Mouse (Mus musculus) gastrocnemius, postnatal 14 days (tissue): ENCODE data around the gene Lrp11. TPM values are rescaled to one million over a fixed set of nuclear protein-coding genes. Genes with fewer than 3 reads are reported as not detected.

ENCODE experiments used
- total RNA-seq, 2 experiments: library from RNA; stranded (reverse); gene quantifications; 2 replicates each; pipeline ENCODE4 v1.2.3; 2021

Lrp11 gene
- total RNA-seq, 2 experiments from 2014 or later, result 2.5 to 2.9 TPM

Other genes with a start within 250 kb of the Lrp11 start
- 1 to 10 TPM; 4.5 to 4.8 TPM for gene Ulbp1, start 116.2 kb upstream of the Lrp11 start, total RNA-seq
- 1 to 10 TPM; 4.7 to 5.8 TPM for gene Nup43, start 77.7 kb downstream of the Lrp11 start, total RNA-seq
- 100 to 1,000 TPM in 1 of 2 experiments, 10 to 100 TPM in 1; 99.3 to 100 TPM for gene Pcmt1, start 91.3 kb downstream of the Lrp11 start, total RNA-seq
- gene Lats1, start 91.4 kb downstream of the Lrp11 start, total RNA-seq, result 10 to 100 TPM; 12.1 to 12.9 TPM
- 10 to 100 TPM; 10.9 to 11.1 TPM for gene Katna1, start 136.2 kb downstream of the Lrp11 start, total RNA-seq
- 10 to 100 TPM; 80.3 to 86.0 TPM for gene Ginm1, start 203.0 kb downstream of the Lrp11 start, total RNA-seq
- 10 to 100 TPM; 11.4 to 12.2 TPM for gene Ppil4, start 203.1 kb downstream of the Lrp11 start, total RNA-seq
- gene Zc3h12d, start 242.7 kb downstream of the Lrp11 start, total RNA-seq, result not detected